22 mouse cellular contexts compared by ENCODE assay signal in genomic region chr3:123088284-123088683, GRCm38 (mm10). TPM values are rescaled to one million over a fixed set of nuclear protein-coding genes. Genes with fewer than 3 reads are reported as not detected.
"Had no signal": no experiment of that assay in that cellular context is flagged by ENCODE, and none has a peak within 500 bp of the region (broad histone marks: within the 10 kb centered on the region; RNA-seq: fewer than 3 reads in every experiment).

No protein-coding gene starts in this region.

- H3K4me2 ChIP-seq: lung, embryonic 14.5 days; midbrain, embryonic 12.5 days; neural tube, embryonic 13.5 days; neural tube, embryonic 15.5 days had no signal

- H3K27ac ChIP-seq: midbrain, embryonic 10.5 days; midbrain, embryonic 12.5 days; neural tube, embryonic 13.5 days; neural tube, embryonic 15.5 days had no signal

- DNase-seq: lung, embryonic 14.5 days; lung, postnatal 10 days; lung, postnatal 4 days; midbrain, embryonic 14.5 days; retina, postnatal 1 day; right cerebral cortex, adult 18-20 months; right cerebral cortex, postnatal 25 days; right cerebral cortex, postnatal 4 days; spleen, adult 18-20 months; thymus, adult 18-20 months; thymus, postnatal 14 days; thymus, postnatal 36 days had no signal

- H3K9ac ChIP-seq: lung, embryonic 14.5 days; midbrain, embryonic 12.5 days; neural tube, embryonic 13.5 days; neural tube, embryonic 15.5 days had no signal

- H3K36me3 ChIP-seq: midbrain, embryonic 10.5 days; midbrain, embryonic 12.5 days; neural tube, embryonic 13.5 days; neural tube, embryonic 15.5 days had no signal

- ATAC-seq: midbrain, embryonic 16.5 days had no signal

- H3K27me3 ChIP-seq: midbrain, embryonic 12.5 days; neural tube, embryonic 13.5 days; neural tube, embryonic 15.5 days had no signal

- H3K9me3 ChIP-seq: midbrain, embryonic 10.5 days; midbrain, embryonic 12.5 days; neural tube, embryonic 13.5 days; neural tube, embryonic 15.5 days had no signal

- H3K4me3 ChIP-seq: midbrain, embryonic 10.5 days; midbrain, embryonic 12.5 days; myocyte; neural tube, embryonic 13.5 days; neural tube, embryonic 15.5 days had no signal

RNA-seq across cellular contexts. Expression of gene Myoz2, which starts 53.5 kb away (rescaled TPM):
- total RNA-seq: megakaryocyte, adult 5-6 weeks; megakaryocyte-erythroid progenitor cell, adult 5-6 weeks had no signal
- polyA plus RNA-seq: midbrain, embryonic 10.5 days; midbrain, embryonic 12.5 days; midbrain, embryonic 14.5 days; midbrain, embryonic 16.5 days; small intestine, adult 2 months; thymus, postnatal 0 days had no signal
